1 mouse cellular context compared by ENCODE assay signal in the genomic region with DNA sequence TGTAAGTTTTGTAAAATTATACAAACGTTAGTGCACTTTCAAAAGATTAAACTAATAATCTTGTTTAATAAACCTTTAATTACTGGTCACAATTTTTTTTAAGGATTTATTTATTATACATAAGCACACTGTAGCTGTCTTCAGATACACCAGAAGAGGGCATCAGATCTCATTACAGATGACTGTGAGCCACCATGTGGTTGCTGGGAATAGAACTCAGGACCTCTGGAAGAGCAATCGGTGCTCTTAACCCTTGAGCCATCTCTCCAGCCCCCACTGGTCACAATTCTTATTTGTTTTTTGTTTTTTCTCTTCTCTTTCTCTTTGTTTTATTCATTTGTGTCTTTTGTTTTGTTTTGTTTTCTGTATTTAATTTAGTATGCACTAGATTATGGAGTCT.
TF ChIP-seq lines count a peak whose summit lies in the region.

No protein-coding gene starts in this region.

TF ChIP-seq in MEL, 35 proteins besides CTCF, POLR2A, EP300 and RAD21:
- TF ChIP-seq SMC3 (IDR thresholded peaks at IDR 0.05; ENCODE audit: low read depth, low read length) (peak; percentile 57), MYC (IDR thresholded peaks at IDR 0.05; ENCODE audit: low read depth, low read length) (0 out of 2 replicates have a peak, but pooled peaks have one; percentile 74), ZC3H11A (IDR thresholded peaks at IDR 0.05; ENCODE audit: low read depth, low read length) (0 out of 2 replicates have a peak, but pooled peaks have one; percentile 17), GABPA (IDR thresholded peaks at IDR 0.05; ENCODE audit: low read depth, low read length) (no peak)
